Mouse (Mus musculus): ENCODE measurements around the gene Fkbp9. TPM values are rescaled to one million over a fixed set of nuclear protein-coding genes. Genes with fewer than 3 reads are reported as not detected.

Gene Fkbp9
- polyA plus RNA-seq (2016; fragmentation: Nextera tagmentation; extraction: Ambion mirVana), result 122 and 142 TPM in 2 replicates

GRCm38 (mm10) chr6:56831697-56832406 lies at the start of gene Fkbp9:
TSS of gene Fkbp9 (plus strand) at chr6:56832059.
- H3K4me1 ChIP-seq, result peaks cover 5% of the 10 kb centered on the region
- DNase-seq (ENCODE audit: low spot score), result peak; percentile 93
- no peaks in the 10 kb centered on the region for H3K27me3 ChIP-seq (ENCODE audit: insufficient read depth, poor library complexity, severe bottlenecking)
- peak within 1 kb of the TSS; percentile 95 for H3K27ac ChIP-seq
- peaks cover 14% of the 10 kb centered on the region for H3K36me3 ChIP-seq
- peak within 1 kb of the TSS; percentile 83 for H3K4me3 ChIP-seq
- under 1% methylated on average over 58 of the region's 58 CpGs for WGBS
- H3K9me3 ChIP-seq, result no peaks in the 10 kb centered on the region

DNA sequence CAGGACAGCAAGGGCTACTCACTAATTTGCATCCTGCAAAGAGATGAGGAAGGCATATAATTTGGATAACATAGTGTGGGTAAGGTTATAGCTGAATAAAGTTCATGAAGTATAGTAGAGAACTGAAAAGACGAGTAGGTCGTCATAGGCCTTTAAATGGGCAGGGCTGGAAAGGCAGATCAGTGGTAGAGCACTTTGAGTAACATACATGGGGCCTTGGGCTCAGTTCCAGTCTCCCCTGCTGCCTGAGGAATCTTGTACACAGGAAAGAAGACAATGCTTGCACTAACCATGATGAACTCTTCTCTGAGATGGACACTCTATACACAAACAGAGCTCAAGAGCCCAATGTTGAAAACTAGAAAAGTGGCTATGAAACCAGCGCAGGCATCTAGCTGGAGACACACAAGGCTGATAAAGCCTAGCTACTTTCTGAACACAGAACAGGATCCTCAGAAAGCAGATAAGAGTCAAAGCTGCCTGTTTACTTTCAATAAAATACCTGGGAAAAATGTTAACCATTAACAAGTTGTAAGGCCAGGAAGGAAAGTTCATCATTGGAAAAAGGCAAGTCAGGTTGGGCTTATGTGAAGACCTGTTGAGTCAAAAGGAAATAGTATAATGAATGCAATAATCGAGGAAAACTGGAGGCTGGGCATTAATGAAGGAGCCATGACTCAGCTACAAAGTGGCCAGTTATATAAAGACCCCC lies 48.1 kb upstream of the Fkbp9 start:
- no peak overlapping the region for H3K27ac ChIP-seq
- 88% methylated on average over 4 of the region's 4 CpGs for WGBS
- no peak overlapping the region for H3K4me3 ChIP-seq
- H3K9me3 ChIP-seq, result no peaks in the 10 kb centered on the region
- no peaks in the 10 kb centered on the region for H3K4me1 ChIP-seq
- DNase-seq (ENCODE audit: low spot score), result no peak
- H3K27me3 ChIP-seq (ENCODE audit: insufficient read depth, poor library complexity, severe bottlenecking), result no peaks in the 10 kb centered on the region
- peaks cover 69% of the 10 kb centered on the region for H3K36me3 ChIP-seq

DNA sequence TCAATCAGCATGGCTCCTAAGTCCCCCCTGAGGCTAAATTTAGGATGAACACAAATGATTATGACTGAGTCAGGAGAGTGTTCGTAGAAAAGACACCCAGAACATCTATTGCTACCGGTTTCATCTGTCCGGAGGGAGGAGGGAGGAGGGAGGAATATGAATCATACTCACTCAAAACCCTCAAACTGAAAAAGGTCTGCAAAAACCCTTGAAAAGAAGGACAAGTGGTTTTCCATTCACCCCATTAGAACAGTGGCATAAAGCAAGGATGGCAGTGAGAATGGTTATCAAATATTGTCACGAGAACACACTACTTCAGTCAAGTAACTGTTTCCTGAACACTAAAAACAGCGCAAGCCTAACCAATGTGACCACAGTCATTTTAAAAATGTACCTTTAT lies 46.8 kb upstream of the Fkbp9 start:
- H3K36me3 ChIP-seq, result peaks cover 62% of the 10 kb centered on the region
- no peaks in the 10 kb centered on the region for H3K27me3 ChIP-seq (ENCODE audit: insufficient read depth, poor library complexity, severe bottlenecking)
- H3K4me3 ChIP-seq, result no peak overlapping the region
- WGBS, result 81% methylated on average over 5 of the region's 5 CpGs
- no peak for DNase-seq (ENCODE audit: low spot score)
- H3K27ac ChIP-seq, result no peak overlapping the region
- no peaks in the 10 kb centered on the region for H3K9me3 ChIP-seq
- H3K4me1 ChIP-seq, result no peaks in the 10 kb centered on the region

GRCm38 (mm10) chr6:56787668-56788067 lies 44.2 kb upstream of the Fkbp9 start:
- DNase-seq (ENCODE audit: low spot score), result no peak
- no peak overlapping the region for H3K4me3 ChIP-seq
- no peak overlapping the region for H3K27ac ChIP-seq
- peaks cover 43% of the 10 kb centered on the region for H3K36me3 ChIP-seq
- H3K9me3 ChIP-seq, result no peaks in the 10 kb centered on the region
- no peaks in the 10 kb centered on the region for H3K27me3 ChIP-seq (ENCODE audit: insufficient read depth, poor library complexity, severe bottlenecking)
- WGBS, result 84% methylated on average over 2 of the region's 2 CpGs
- no peaks in the 10 kb centered on the region for H3K4me1 ChIP-seq

- H3K9me3 ChIP-seq, result no peaks in the 10 kb centered on the region
- DNase-seq (ENCODE audit: low spot score), result no peak
- no peaks in the 10 kb centered on the region for H3K27me3 ChIP-seq (ENCODE audit: insufficient read depth, poor library complexity, severe bottlenecking)
- H3K4me1 ChIP-seq, result peaks cover 2% of the 10 kb centered on the region; the same call in 1 of the 2 replicates
- no peak overlapping the region for H3K27ac ChIP-seq
- peaks cover 33% of the 10 kb centered on the region for H3K36me3 ChIP-seq
- no peak overlapping the region for H3K4me3 ChIP-seq
- WGBS, result 42% methylated on average over 3 of the region's 3 CpGs
These were observed 42.5 kb upstream of the Fkbp9 start for GRCm38 (mm10) chr6:56789336-56789735.

DNA sequence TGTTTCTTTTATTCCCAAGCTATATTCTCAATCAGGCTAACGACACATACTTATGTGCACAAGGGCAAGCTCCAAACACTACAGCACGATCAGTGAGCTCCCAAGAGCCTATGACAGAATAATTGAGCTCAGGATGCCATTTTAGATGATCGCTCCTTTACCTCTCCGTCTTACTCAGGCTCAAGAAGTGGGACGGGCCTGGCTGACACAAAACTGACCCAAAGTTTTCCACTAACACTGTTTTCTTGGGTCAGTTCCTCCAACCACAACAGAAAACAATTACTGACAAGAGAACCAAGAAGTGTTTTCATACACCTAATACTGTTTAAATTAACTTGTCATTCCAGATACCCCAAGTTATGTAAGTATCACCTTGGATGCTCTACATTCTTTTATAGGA lies 37.0 kb upstream of the Fkbp9 start:
- WGBS, result 90% methylated on average over 5 of the region's 5 CpGs
- H3K9me3 ChIP-seq, result no peaks in the 10 kb centered on the region
- peaks cover 16% of the 10 kb centered on the region for H3K4me1 ChIP-seq
- DNase-seq (ENCODE audit: low spot score), result no peak
- no peak overlapping the region for H3K4me3 ChIP-seq
- no peak overlapping the region for H3K27ac ChIP-seq
- no peaks in the 10 kb centered on the region for H3K36me3 ChIP-seq
- no peaks in the 10 kb centered on the region for H3K27me3 ChIP-seq (ENCODE audit: insufficient read depth, poor library complexity, severe bottlenecking)

GRCm38 (mm10) chr6:56796232-56796631 lies 35.6 kb upstream of the Fkbp9 start:
- Histone ChIP-seq H3K27me3 (ENCODE audit: insufficient read depth, poor library complexity, severe bottlenecking) (no peaks in the 10 kb centered on the region), H3K36me3 (no peaks in the 10 kb centered on the region), H3K9me3 (no peaks in the 10 kb centered on the region), H3K4me3 (peak overlapping the region; percentile 89), H3K4me1 (peaks cover 16% of the 10 kb centered on the region), H3K27ac (peak overlapping the region; percentile 99)
- DNase-seq (ENCODE audit: low spot score), result no peak
- 8% methylated on average over 8 of the region's 8 CpGs for WGBS

DNA sequence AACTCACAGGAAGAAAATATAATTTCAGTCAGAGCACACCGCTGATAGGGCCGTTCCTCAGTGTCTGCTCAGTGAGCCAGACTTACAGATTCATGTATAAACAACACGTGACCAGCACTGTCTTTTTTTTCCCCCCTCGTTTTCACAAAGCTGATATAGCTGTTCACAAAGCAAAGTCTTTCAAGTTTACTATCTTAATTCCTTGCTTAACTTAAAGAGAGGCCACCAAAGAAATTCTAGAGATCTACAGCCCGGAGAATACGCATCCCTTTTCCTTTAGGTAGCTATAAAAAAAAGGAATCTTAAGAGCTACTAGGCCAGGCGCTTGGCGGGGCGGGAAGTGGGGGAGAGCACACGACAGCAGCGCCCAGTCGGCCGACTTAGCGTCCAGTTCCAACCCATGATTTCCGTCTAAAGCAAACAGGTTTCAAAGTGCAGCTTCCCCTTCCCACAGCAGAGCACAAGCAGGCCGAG lies 35.2 kb upstream of the Fkbp9 start:
- peak overlapping the region; percentile 99 for H3K27ac ChIP-seq
- no peaks in the 10 kb centered on the region for H3K36me3 ChIP-seq
- under 1% methylated on average over 16 of the region's 16 CpGs for WGBS
- no peaks in the 10 kb centered on the region for H3K27me3 ChIP-seq (ENCODE audit: insufficient read depth, poor library complexity, severe bottlenecking)
- DNase-seq (ENCODE audit: low spot score), result peak; percentile 77
- H3K4me3 ChIP-seq, result peak overlapping the region; percentile 89
- H3K4me1 ChIP-seq, result peaks cover 16% of the 10 kb centered on the region
- H3K9me3 ChIP-seq, result no peaks in the 10 kb centered on the region

DNA sequence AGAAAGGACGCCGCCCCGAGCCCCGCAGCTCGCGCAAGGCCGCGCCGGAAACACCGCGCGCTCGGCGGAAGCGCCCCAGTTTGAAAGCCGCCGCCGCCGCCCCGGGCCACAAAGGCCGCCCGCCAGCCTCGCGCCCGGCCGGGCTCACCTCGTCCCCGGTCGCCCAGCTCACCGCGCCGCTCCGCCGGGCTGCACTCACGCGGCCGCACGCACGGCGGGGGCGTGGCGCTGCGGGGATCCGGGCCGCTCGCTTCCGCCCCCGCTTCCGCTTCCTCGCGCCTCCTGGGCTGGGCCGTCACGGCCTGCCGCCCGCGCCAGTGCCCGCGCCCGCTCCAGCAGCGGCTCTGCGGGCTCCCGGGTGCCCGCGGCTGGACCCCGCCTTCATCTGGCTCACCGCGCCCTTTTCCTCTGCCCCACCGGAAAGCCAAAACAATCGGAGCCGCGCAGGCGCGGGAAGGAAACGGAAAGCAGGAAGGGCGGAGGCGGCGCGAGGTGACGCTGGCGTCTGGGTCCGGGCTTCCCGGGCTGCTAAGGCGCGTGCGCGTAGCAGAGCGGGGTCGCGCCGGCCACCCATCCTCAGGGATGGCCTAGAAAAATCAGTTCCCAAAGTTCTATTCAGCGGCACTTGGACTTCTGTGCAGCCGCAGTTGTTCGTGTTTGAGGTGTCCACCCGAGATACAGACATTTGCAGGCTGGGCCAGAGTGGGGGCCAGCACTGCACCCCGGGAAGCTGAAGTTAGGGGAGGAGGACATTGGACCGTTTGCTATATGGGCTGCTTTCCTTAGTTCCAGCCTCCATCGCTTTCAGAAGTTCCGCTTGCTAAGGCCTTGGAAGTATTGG lies 34.3 kb upstream of the Fkbp9 start, which contains the start of gene Kbtbd2:
Gene Kbtbd2 (minus strand): TSS at position 503 of the 841 bp plus-strand sequence.
- peak within 1 kb of the TSS; percentile 89 for H3K4me3 ChIP-seq
- H3K27me3 ChIP-seq (ENCODE audit: insufficient read depth, poor library complexity, severe bottlenecking), result no peaks in the 10 kb centered on the region
- no peaks in the 10 kb centered on the region for H3K9me3 ChIP-seq
- H3K36me3 ChIP-seq, result no peaks in the 10 kb centered on the region
- H3K27ac ChIP-seq, result peak within 1 kb of the TSS; percentile 99
- DNase-seq (ENCODE audit: low spot score), result peak; percentile 96
- H3K4me1 ChIP-seq, result peaks cover 16% of the 10 kb centered on the region
- WGBS, result under 1% methylated on average over 97 of the region's 98 CpGs

- no peaks in the 10 kb centered on the region for H3K9me3 ChIP-seq
- peak overlapping the region; percentile 89 for H3K4me3 ChIP-seq
- no peaks in the 10 kb centered on the region for H3K36me3 ChIP-seq
- peak overlapping the region; percentile 99 for H3K27ac ChIP-seq
- H3K27me3 ChIP-seq (ENCODE audit: insufficient read depth, poor library complexity, severe bottlenecking), result no peaks in the 10 kb centered on the region
- H3K4me1 ChIP-seq, result peaks cover 16% of the 10 kb centered on the region
- DNase-seq (ENCODE audit: low spot score), result no peak
- WGBS, result 16% methylated on average over 8 of the region's 8 CpGs
These were observed 33.8 kb upstream of the Fkbp9 start for GRCm38 (mm10) chr6:56798152-56798465.

DNA sequence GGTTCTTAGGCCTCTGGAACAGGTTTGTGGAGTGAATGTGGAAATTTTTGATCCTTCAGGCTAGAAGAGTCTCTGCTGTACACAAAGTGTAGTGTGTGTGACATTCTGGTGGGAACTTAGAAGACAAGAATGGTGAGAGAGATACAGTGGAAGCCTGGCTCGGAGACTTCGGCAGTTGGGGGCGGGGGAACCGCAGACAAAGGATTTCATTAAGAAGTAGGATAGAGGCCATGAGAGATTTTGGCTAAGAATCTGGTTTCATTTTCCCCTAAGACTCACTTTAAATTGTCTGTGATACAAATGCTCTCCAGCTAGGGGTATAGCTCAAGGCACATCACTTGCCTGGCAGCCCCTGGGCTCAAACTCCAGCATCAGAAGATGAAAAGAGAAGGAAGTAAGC lies 26.8 kb upstream of the Fkbp9 start:
- H3K4me1 ChIP-seq, result no peaks in the 10 kb centered on the region
- H3K9me3 ChIP-seq, result no peaks in the 10 kb centered on the region
- H3K4me3 ChIP-seq, result no peak overlapping the region
- WGBS, result 85% methylated on average over 4 of the region's 4 CpGs
- no peak for DNase-seq (ENCODE audit: low spot score)
- H3K27me3 ChIP-seq (ENCODE audit: insufficient read depth, poor library complexity, severe bottlenecking), result no peaks in the 10 kb centered on the region
- no peaks in the 10 kb centered on the region for H3K36me3 ChIP-seq
- no peak overlapping the region for H3K27ac ChIP-seq

DNA sequence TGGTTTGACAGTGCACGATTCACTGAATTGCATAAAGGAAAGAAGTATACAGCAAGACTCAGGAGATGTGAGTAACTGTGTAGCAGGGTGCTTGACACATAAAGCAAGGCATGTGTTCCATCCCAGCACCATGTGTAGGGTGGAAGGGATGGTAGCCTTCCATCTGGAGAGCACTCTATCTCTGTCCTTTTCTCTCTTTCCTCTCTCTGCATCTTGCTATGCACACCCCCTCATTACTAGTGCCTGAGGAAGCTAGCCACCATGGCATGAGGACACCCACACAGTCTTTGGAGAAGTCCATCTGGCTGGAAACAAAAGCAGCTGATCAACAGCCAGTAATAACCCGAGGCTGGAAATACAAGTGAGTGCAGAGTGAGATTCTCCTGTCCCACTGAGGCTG lies 25.7 kb upstream of the Fkbp9 start:
- Histone ChIP-seq H3K4me1 (no peaks in the 10 kb centered on the region), H3K27me3 (ENCODE audit: insufficient read depth, poor library complexity, severe bottlenecking) (no peaks in the 10 kb centered on the region), H3K27ac (no peak overlapping the region), H3K4me3 (no peak overlapping the region), H3K9me3 (no peaks in the 10 kb centered on the region), H3K36me3 (no peaks in the 10 kb centered on the region)
- no peak for DNase-seq (ENCODE audit: low spot score)
- 72% methylated on average over 2 of the region's 2 CpGs for WGBS

GRCm38 (mm10) chr6:56808656-56809055 lies 23.2 kb upstream of the Fkbp9 start:
- Histone ChIP-seq H3K9me3 (no peaks in the 10 kb centered on the region), H3K4me3 (no peak overlapping the region), H3K27me3 (ENCODE audit: insufficient read depth, poor library complexity, severe bottlenecking) (no peaks in the 10 kb centered on the region), H3K27ac (no peak overlapping the region), H3K36me3 (no peaks in the 10 kb centered on the region), H3K4me1 (no peaks in the 10 kb centered on the region)
- 14% methylated on average over 3 of the region's 3 CpGs for whole genome bisulfite sequencing
- DNase-seq (ENCODE audit: low spot score), result no peak

Measured in heart, embryonic 10.5 days (tissue).